Mouse (Mus musculus): ENCODE results near the gene Sox5. TPM values are rescaled to one million over a fixed set of nuclear protein-coding genes. Genes with fewer than 3 reads are reported as not detected.
A peak's percentile ranks its signal among the peaks of the same experiment; 100 is the strongest.

Sox5 gene
- polyA plus RNA-seq, 1 experiment from 2014 or later, result 34.3 TPM

GRCm38 (mm10) chr6:143868790-143869189 is 913.0 kb downstream of the Sox5 start:
- Histone ChIP-seq H3K9me3 (ENCODE audit: control insufficient read depth, low read length) (no peaks in the 10 kb centered on the region), H3K4me3 (ENCODE audit: low read depth, low read length) (no peak overlapping the region), H3K9ac (ENCODE audit: low read length) (no peak overlapping the region), H3K36me3 (ENCODE audit: control insufficient read depth, insufficient read depth, low read length) (no peaks in the 10 kb centered on the region), H3K4me1 (ENCODE audit: control insufficient read depth, insufficient read depth, low read length) (no peaks in the 10 kb centered on the region), H3K27ac (ENCODE audit: low read depth, low read length) (no peak overlapping the region), H3K4me2 (ENCODE audit: low read depth) (no peak overlapping the region), H3K27me3 (ENCODE audit: control insufficient read depth, insufficient read depth, low read length) (no peaks in the 10 kb centered on the region)
- DNase-seq (ENCODE audit: low spot score), result no peak
- ATAC-seq (ENCODE audit: insufficient read depth, low FRiP score, low TSS enrichment), result no peak
- 90% methylated on average over 3 of the region's 3 CpGs for WGBS

GRCm38 (mm10) chr6:143868155-143868685 is 913.6 kb downstream of the Sox5 start:
- ATAC-seq (ENCODE audit: insufficient read depth, low FRiP score, low TSS enrichment), result no peak

GRCm38 (mm10) chr6:143867029-143867428 is 914.7 kb downstream of the Sox5 start:
- WGBS, result 81% methylated on average over 5 of the region's 5 CpGs
- ATAC-seq (ENCODE audit: insufficient read depth, low FRiP score, low TSS enrichment) (no peak), DNase-seq (ENCODE audit: low spot score) (no peak)
- Histone ChIP-seq H3K36me3 (ENCODE audit: control insufficient read depth, insufficient read depth, low read length) (no peaks in the 10 kb centered on the region), H3K9me3 (ENCODE audit: control insufficient read depth, low read length) (no peaks in the 10 kb centered on the region), H3K4me1 (ENCODE audit: control insufficient read depth, insufficient read depth, low read length) (no peaks in the 10 kb centered on the region), H3K4me2 (ENCODE audit: low read depth) (no peak overlapping the region), H3K9ac (ENCODE audit: low read length) (no peak overlapping the region), H3K27ac (ENCODE audit: low read depth, low read length) (no peak overlapping the region), H3K4me3 (ENCODE audit: low read depth, low read length) (no peak overlapping the region), H3K27me3 (ENCODE audit: control insufficient read depth, insufficient read depth, low read length) (no peaks in the 10 kb centered on the region)

More at GRCm38 (mm10) chr6:143868155-143868685, 913.6 kb downstream of the Sox5 start:
- H3K36me3 ChIP-seq (ENCODE audit: control insufficient read depth, insufficient read depth, low read length), result no peaks in the 10 kb centered on the region
- H3K4me1 ChIP-seq (ENCODE audit: control insufficient read depth, insufficient read depth, low read length), result no peaks in the 10 kb centered on the region
- H3K9me3 ChIP-seq (ENCODE audit: control insufficient read depth, low read length), result no peaks in the 10 kb centered on the region
- no peaks in the 10 kb centered on the region for H3K27me3 ChIP-seq (ENCODE audit: control insufficient read depth, insufficient read depth, low read length)
- DNase-seq (ENCODE audit: low spot score), result no peak
- 78% methylated on average over 3 of the region's 3 CpGs for WGBS
- H3K4me2 ChIP-seq (ENCODE audit: low read depth), result no peak overlapping the region
- H3K27ac ChIP-seq (ENCODE audit: low read depth, low read length), result no peak overlapping the region
- no peak overlapping the region for H3K9ac ChIP-seq (ENCODE audit: low read length)
- no peak overlapping the region for H3K4me3 ChIP-seq (ENCODE audit: low read depth, low read length)

- H3K36me3 ChIP-seq (ENCODE audit: control insufficient read depth, insufficient read depth, low read length), result no peaks in the 10 kb centered on the region
- no peak overlapping the region for H3K4me3 ChIP-seq (ENCODE audit: low read depth, low read length)
- DNase-seq (ENCODE audit: low spot score) (no peak), ATAC-seq (ENCODE audit: insufficient read depth, low FRiP score, low TSS enrichment) (no peak)
- H3K27me3 ChIP-seq (ENCODE audit: control insufficient read depth, insufficient read depth, low read length), result no peaks in the 10 kb centered on the region
- no peak overlapping the region for H3K4me2 ChIP-seq (ENCODE audit: low read depth)
- no peaks in the 10 kb centered on the region for H3K4me1 ChIP-seq (ENCODE audit: control insufficient read depth, insufficient read depth, low read length)
- 73% methylated on average over 9 of the region's 9 CpGs for WGBS
- H3K27ac ChIP-seq (ENCODE audit: low read depth, low read length), result no peak overlapping the region
- no peak overlapping the region for H3K9ac ChIP-seq (ENCODE audit: low read length)
- no peaks in the 10 kb centered on the region for H3K9me3 ChIP-seq (ENCODE audit: control insufficient read depth, low read length)
Observed at GRCm38 (mm10) chr6:143866566-143866965, 915.2 kb downstream of the Sox5 start.

GRCm38 (mm10) chr6:143862611-143863110 is 919.1 kb downstream of the Sox5 start:
- no peak for ATAC-seq (ENCODE audit: insufficient read depth, low FRiP score, low TSS enrichment)
- no peaks in the 10 kb centered on the region for H3K4me1 ChIP-seq (ENCODE audit: control insufficient read depth, insufficient read depth, low read length)
- H3K36me3 ChIP-seq (ENCODE audit: control insufficient read depth, insufficient read depth, low read length), result no peaks in the 10 kb centered on the region
- no peak overlapping the region for H3K9ac ChIP-seq (ENCODE audit: low read length)
- H3K9me3 ChIP-seq (ENCODE audit: control insufficient read depth, low read length), result no peaks in the 10 kb centered on the region
- H3K27ac ChIP-seq (ENCODE audit: low read depth, low read length), result no peak overlapping the region
- no peak overlapping the region for H3K4me2 ChIP-seq (ENCODE audit: low read depth)
- DNase-seq (ENCODE audit: low spot score), result no peak
- WGBS, result 72% methylated on average over 6 of the region's 6 CpGs
- H3K4me3 ChIP-seq (ENCODE audit: low read depth, low read length), result no peak overlapping the region
- H3K27me3 ChIP-seq (ENCODE audit: control insufficient read depth, insufficient read depth, low read length), result no peaks in the 10 kb centered on the region

GRCm38 (mm10) chr6:143860036-143860435 is 921.7 kb downstream of the Sox5 start:
- no peak overlapping the region for H3K4me2 ChIP-seq (ENCODE audit: low read depth)
- no peak overlapping the region for H3K9ac ChIP-seq (ENCODE audit: low read length)
- H3K36me3 ChIP-seq (ENCODE audit: control insufficient read depth, insufficient read depth, low read length), result no peaks in the 10 kb centered on the region
- H3K9me3 ChIP-seq (ENCODE audit: control insufficient read depth, low read length), result no peaks in the 10 kb centered on the region
- H3K4me3 ChIP-seq (ENCODE audit: low read depth, low read length), result no peak overlapping the region
- DNase-seq (ENCODE audit: low spot score) (no peak), ATAC-seq (ENCODE audit: insufficient read depth, low FRiP score, low TSS enrichment) (no peak)
- no peaks in the 10 kb centered on the region for H3K4me1 ChIP-seq (ENCODE audit: control insufficient read depth, insufficient read depth, low read length)
- WGBS, result 82% methylated on average over 7 of the region's 7 CpGs
- H3K27ac ChIP-seq (ENCODE audit: low read depth, low read length), result no peak overlapping the region
- no peaks in the 10 kb centered on the region for H3K27me3 ChIP-seq (ENCODE audit: control insufficient read depth, insufficient read depth, low read length)

GRCm38 (mm10) chr6:143859535-143859934 is 922.2 kb downstream of the Sox5 start:
- Histone ChIP-seq H3K9ac (ENCODE audit: low read length) (no peak overlapping the region), H3K27me3 (ENCODE audit: control insufficient read depth, insufficient read depth, low read length) (no peaks in the 10 kb centered on the region), H3K4me3 (ENCODE audit: low read depth, low read length) (no peak overlapping the region), H3K4me1 (ENCODE audit: control insufficient read depth, insufficient read depth, low read length) (no peaks in the 10 kb centered on the region), H3K9me3 (ENCODE audit: control insufficient read depth, low read length) (no peaks in the 10 kb centered on the region), H3K27ac (ENCODE audit: low read depth, low read length) (no peak overlapping the region), H3K36me3 (ENCODE audit: control insufficient read depth, insufficient read depth, low read length) (no peaks in the 10 kb centered on the region), H3K4me2 (ENCODE audit: low read depth) (no peak overlapping the region)
- DNase-seq (ENCODE audit: low spot score) (peak; percentile 16), ATAC-seq (ENCODE audit: insufficient read depth, low FRiP score, low TSS enrichment) (no peak)
- 87% methylated on average over 15 of the region's 15 CpGs for WGBS

- DNase-seq (ENCODE audit: low spot score) (no peak), ATAC-seq (ENCODE audit: insufficient read depth, low FRiP score, low TSS enrichment) (no peak)
- Histone ChIP-seq H3K4me1 (ENCODE audit: control insufficient read depth, insufficient read depth, low read length) (no peaks in the 10 kb centered on the region), H3K27ac (ENCODE audit: low read depth, low read length) (no peak overlapping the region), H3K27me3 (ENCODE audit: control insufficient read depth, insufficient read depth, low read length) (no peaks in the 10 kb centered on the region), H3K36me3 (ENCODE audit: control insufficient read depth, insufficient read depth, low read length) (no peaks in the 10 kb centered on the region), H3K9me3 (ENCODE audit: control insufficient read depth, low read length) (no peaks in the 10 kb centered on the region), H3K4me2 (ENCODE audit: low read depth) (no peak overlapping the region), H3K9ac (ENCODE audit: low read length) (no peak overlapping the region), H3K4me3 (ENCODE audit: low read depth, low read length) (no peak overlapping the region)
- 95% methylated on average over 2 of the region's 2 CpGs for WGBS
Observed at GRCm38 (mm10) chr6:143858551-143858950, 923.2 kb downstream of the Sox5 start.

GRCm38 (mm10) chr6:143857376-143857775 is 924.4 kb downstream of the Sox5 start:
- no peaks in the 10 kb centered on the region for H3K36me3 ChIP-seq (ENCODE audit: control insufficient read depth, insufficient read depth, low read length)
- H3K27me3 ChIP-seq (ENCODE audit: control insufficient read depth, insufficient read depth, low read length), result no peaks in the 10 kb centered on the region
- H3K9ac ChIP-seq (ENCODE audit: low read length), result no peak overlapping the region
- H3K9me3 ChIP-seq (ENCODE audit: control insufficient read depth, low read length), result no peaks in the 10 kb centered on the region
- 88% methylated on average over 7 of the region's 7 CpGs for WGBS
- no peak for DNase-seq (ENCODE audit: low spot score)
- H3K4me1 ChIP-seq (ENCODE audit: control insufficient read depth, insufficient read depth, low read length), result no peaks in the 10 kb centered on the region
- no peak overlapping the region for H3K4me2 ChIP-seq (ENCODE audit: low read depth)
- no peak for ATAC-seq (ENCODE audit: insufficient read depth, low FRiP score, low TSS enrichment)
- no peak overlapping the region for H3K4me3 ChIP-seq (ENCODE audit: low read depth, low read length)
- H3K27ac ChIP-seq (ENCODE audit: low read depth, low read length), result no peak overlapping the region
